Comparison of ENCODE assay signal across 22 mouse cellular contexts in genomic region chr3:41014946-41015345, GRCm38 (mm10).
"Had no signal": no experiment of that assay in that cellular context is flagged by ENCODE, and none has a peak within 500 bp of the region (broad histone marks: within the 10 kb centered on the region; RNA-seq: fewer than 3 reads in every experiment).

No protein-coding gene starts in this region.

- H3K9ac ChIP-seq: heart, embryonic 12.5 days; hindbrain, embryonic 13.5 days; hindbrain, embryonic 15.5 days; intestine, embryonic 15.5 days; limb, embryonic 12.5 days had no signal

- ATAC-seq: forebrain, embryonic 16.5 days; hindbrain, postnatal 0 days; inflammation-experienced regulatory T-cells, adult 6 months; intestine, embryonic 15.5 days; intestine, postnatal 0 days had no signal

- H3K27ac ChIP-seq: heart, embryonic 10.5 days; hindbrain, embryonic 13.5 days; hindbrain, embryonic 15.5 days; hindbrain, postnatal 0 days; intestine, embryonic 15.5 days; layer of hippocampus, adult 2 months; left cerebral cortex, adult 2 months; limb, embryonic 10.5 days; limb, embryonic 12.5 days had no signal

- H3K4me1 ChIP-seq: heart, embryonic 10.5 days; hindbrain, embryonic 13.5 days; hindbrain, embryonic 15.5 days; intestine, embryonic 15.5 days; limb, embryonic 10.5 days; limb, embryonic 12.5 days had no signal

- H3K9me3 ChIP-seq: heart, embryonic 10.5 days; heart, embryonic 12.5 days; hindbrain, embryonic 13.5 days; hindbrain, embryonic 15.5 days; intestine, embryonic 15.5 days; limb, embryonic 10.5 days; limb, embryonic 12.5 days had no signal

- H3K27me3 ChIP-seq: heart, embryonic 12.5 days; hindbrain, embryonic 13.5 days; hindbrain, embryonic 15.5 days; intestine, embryonic 15.5 days; limb, embryonic 12.5 days had no signal

- DNase-seq: gastrocnemius, postnatal 25 days; heart, adult 18-20 months; heart, postnatal 10 days; heart, postnatal 4 days; kidney, adult 18-20 months; kidney, adult 8-10 months; kidney, postnatal 10 days; kidney, postnatal 25 days; kidney, postnatal 4 days had no signal

- H3K4me3 ChIP-seq: heart, embryonic 10.5 days; heart, embryonic 12.5 days; hindbrain, embryonic 13.5 days; hindbrain, embryonic 15.5 days; intestine, embryonic 15.5 days; layer of hippocampus, adult 2 months; left cerebral cortex, adult 2 months; limb, embryonic 10.5 days; limb, embryonic 12.5 days had no signal

- H3K4me2 ChIP-seq: heart, embryonic 12.5 days; hindbrain, embryonic 13.5 days; hindbrain, embryonic 15.5 days; intestine, embryonic 15.5 days; limb, embryonic 12.5 days had no signal

- H3K36me3 ChIP-seq: heart, embryonic 10.5 days; heart, embryonic 12.5 days; hindbrain, embryonic 13.5 days; hindbrain, embryonic 15.5 days; intestine, embryonic 15.5 days; limb, embryonic 10.5 days; limb, embryonic 12.5 days had no signal
